Mouse (Mus musculus): ENCODE data around the gene Tnik.
A peak's percentile ranks its signal among the peaks of the same experiment; 100 is the strongest.

Tnik gene

GRCm38 (mm10) chr3:28399593-28400216 is 136.7 kb downstream of the Tnik start:
- DNase-seq (ENCODE audit: low read depth, low spot score) = peak; percentile 81

- peak; percentile 75 for DNase-seq (ENCODE audit: low read depth, low spot score)
These were observed 138.3 kb downstream of the Tnik start for GRCm38 (mm10) chr3:28401335-28401734.

DNA sequence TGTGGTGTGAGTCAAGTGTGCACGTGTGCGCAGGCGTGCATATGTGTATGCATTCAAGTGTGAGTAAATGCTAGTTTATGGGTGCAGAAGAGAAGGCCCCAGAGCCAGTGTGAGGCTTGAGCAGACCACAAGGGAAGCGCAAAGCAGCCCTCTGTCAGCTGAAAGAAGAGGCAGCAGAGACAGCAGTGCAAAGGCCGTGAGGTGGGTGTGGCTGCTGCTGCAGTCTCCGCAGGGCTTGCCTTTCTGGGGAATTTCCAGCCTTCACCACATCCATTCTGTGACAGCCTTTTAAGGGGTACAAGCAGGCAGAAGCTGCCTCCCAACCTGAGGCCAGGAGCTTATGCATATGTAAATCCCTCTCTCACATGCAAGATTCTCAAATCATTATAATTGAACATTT is 139.2 kb downstream of the Tnik start:
- peak; percentile 67 for DNase-seq (ENCODE audit: low read depth, low spot score)

DNA sequence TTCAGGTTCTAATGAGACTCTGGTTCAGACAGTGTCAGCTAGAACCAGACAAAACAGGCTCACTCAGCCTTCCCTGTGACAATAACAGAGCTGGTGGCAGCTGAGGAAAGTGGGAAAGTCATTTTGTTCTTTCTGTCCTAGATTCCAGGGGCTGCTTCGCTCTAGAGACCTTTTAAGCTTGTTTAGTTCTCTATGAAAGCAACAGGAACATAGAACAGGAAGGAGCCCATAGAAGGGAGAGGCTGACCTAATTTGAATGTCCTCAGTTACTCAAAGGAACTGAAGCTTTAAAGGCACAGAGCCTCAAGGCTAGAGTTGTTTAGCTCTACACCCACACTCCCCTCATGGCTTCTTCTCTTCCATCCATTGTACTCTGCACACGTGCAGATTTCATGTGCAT is 142.4 kb downstream of the Tnik start:
- peak; percentile 77 for DNase-seq (ENCODE audit: low read depth, low spot score)

- DNase-seq (ENCODE audit: low read depth, low spot score) = peak; percentile 91
These were observed 145.9 kb downstream of the Tnik start for GRCm38 (mm10) chr3:28408859-28409459.

GRCm38 (mm10) chr3:28410269-28410668 is 147.3 kb downstream of the Tnik start:
- peak; percentile 62 for DNase-seq (ENCODE audit: low read depth, low spot score)

DNA sequence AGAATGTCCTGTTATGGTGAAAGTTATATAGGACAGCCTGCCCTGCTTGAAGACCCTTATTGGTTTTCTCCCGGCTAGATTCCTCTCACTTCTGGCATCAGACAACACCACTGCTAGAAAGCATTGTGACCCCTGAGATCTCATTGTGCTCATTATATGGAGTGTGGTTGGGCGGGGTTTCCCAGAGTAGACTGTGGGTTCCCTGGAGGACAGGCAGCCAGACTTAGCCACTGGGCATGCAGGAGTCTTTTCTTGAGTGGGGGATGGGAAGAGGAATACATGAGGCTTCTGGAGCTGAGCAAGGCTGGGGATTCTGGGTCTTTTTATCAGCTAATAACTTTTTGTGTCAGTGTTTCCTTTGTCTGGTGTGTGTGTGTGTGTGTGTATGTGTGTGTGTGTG is 153.0 kb downstream of the Tnik start:
- no peak for DNase-seq (ENCODE audit: low read depth, low spot score)

GRCm38 (mm10) chr3:28417091-28417715 is 154.2 kb downstream of the Tnik start:
- no peak for DNase-seq (ENCODE audit: low read depth, low spot score)

GRCm38 (mm10) chr3:28420194-28420593 is 157.2 kb downstream of the Tnik start:
- DNase-seq (ENCODE audit: low read depth, low spot score) = no peak

GRCm38 (mm10) chr3:28420698-28421097 is 157.7 kb downstream of the Tnik start:
- DNase-seq (ENCODE audit: low read depth, low spot score) = no peak

GRCm38 (mm10) chr3:28421798-28422197 is 158.8 kb downstream of the Tnik start:
- no peak for DNase-seq (ENCODE audit: low read depth, low spot score)

DNA sequence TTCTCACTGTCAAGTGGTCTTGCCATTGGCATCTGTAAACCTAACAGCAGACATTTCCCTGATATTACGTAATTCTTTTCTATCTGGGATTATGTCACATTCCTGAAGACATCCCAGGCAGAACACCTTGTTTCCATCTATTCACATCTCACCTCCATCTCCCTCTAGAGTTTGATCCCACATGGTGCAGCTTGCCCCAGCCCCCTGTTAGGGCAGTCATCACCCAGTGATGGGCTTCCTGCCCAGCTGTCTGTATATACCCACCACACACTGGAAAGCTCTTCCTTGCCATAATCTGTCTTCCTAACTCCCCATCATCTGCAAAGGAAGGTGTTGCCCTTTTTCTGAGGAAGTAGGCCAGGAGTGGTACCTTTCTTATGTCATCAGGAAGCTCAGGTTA is 159.2 kb downstream of the Tnik start:
- DNase-seq (ENCODE audit: low read depth, low spot score) = no peak

- no peak for DNase-seq (ENCODE audit: low read depth, low spot score)
These were observed 162.9 kb downstream of the Tnik start for GRCm38 (mm10) chr3:28425911-28426310.

DNA sequence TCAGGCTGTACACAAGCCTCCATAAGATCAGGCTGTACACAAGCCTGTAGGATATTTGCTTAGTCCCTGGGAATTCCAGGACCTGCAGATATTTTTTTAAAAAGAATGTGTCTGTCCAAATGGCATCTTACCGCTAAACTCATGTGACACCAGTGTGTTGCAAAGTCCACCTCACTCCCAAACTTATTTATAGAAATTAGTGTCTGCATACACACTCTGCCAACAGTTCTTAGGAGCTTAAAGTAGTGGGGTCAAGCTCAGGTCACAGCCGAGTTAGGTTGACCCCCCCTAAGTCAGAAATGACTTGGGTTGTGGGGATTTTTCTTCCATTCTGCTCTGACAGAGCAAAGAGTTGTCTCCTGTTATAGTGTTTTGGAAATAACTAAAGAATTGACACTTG is 168.4 kb downstream of the Tnik start:
- DNase-seq (ENCODE audit: low read depth, low spot score) = no peak

DNA sequence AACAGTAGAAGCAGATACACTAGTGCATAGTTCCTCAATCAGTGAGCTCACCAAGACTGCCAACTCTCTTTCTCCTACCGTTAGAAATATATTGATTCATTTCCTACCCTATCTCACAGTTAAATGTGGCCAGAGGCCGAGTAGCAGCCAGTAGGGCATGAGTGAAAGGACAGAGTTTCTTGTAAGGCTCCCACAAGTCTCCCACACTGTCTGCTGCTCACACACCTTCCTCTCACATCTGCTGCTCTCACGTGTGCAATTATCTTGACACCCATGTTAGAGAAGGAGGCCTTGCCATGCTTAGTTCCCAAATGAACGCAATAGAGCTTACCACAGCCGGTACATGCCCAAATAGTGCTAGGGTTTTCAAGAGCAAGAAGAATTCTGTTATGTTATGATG is 169.3 kb downstream of the Tnik start:
- DNase-seq (ENCODE audit: low read depth, low spot score) = no peak

- DNase-seq (ENCODE audit: low read depth, low spot score) = peak; percentile 53
These were observed 172.5 kb downstream of the Tnik start for GRCm38 (mm10) chr3:28435478-28435877.

DNA sequence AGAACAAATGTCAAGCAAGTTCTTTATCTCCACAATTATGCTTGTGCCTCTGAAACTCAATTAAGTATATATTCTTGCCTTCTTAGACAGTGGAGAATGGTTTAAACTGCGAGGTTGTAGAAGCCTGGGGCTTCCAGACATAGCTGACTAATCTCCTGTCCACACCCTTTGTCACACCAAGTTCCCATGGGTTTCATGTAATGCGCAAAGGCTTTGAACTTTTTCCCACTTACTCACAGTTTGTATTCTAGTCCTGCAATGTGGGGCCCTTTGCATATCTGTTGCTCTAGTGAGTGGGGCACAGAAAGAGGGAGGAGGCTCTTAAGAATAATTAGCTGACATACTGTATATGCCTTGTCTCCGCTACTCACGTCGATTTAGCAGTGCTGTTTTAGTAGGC is 174.4 kb downstream of the Tnik start:
- DNase-seq (ENCODE audit: low read depth, low spot score) = no peak

GRCm38 (mm10) chr3:28441545-28441944 is 178.5 kb downstream of the Tnik start:
- peak; percentile 93 for DNase-seq (ENCODE audit: low read depth, low spot score)

- DNase-seq (ENCODE audit: low read depth, low spot score) = peak; percentile 32
These were observed 179.1 kb downstream of the Tnik start for GRCm38 (mm10) chr3:28442116-28442515.

GRCm38 (mm10) chr3:28447950-28448349 is 184.9 kb downstream of the Tnik start:
- no peak for DNase-seq (ENCODE audit: low read depth, low spot score)

GRCm38 (mm10) chr3:28453458-28453857 is 190.4 kb downstream of the Tnik start:
- no peak for DNase-seq (ENCODE audit: low read depth, low spot score)

GRCm38 (mm10) chr3:28456842-28457241 is 193.8 kb downstream of the Tnik start:
- no peak for DNase-seq (ENCODE audit: low read depth, low spot score)

- no peak for DNase-seq (ENCODE audit: low read depth, low spot score)
These were observed 194.5 kb downstream of the Tnik start for GRCm38 (mm10) chr3:28457517-28457916.

Data from brain, adult 2 months (tissue).